Mouse (Mus musculus): ENCODE results near the gene Ep300. TPM values are rescaled to one million over a fixed set of nuclear protein-coding genes. Genes with fewer than 3 reads are reported as not detected.

Ep300 gene
- total RNA-seq (2021): 79.0 and 89.2 TPM in 2 replicates
- long read RNA-seq, partial matches to known transcripts: 2 of 6 reads
- long read RNA-seq, other reads (novel, unspliced or antisense): 3 of 6 reads

- peak; percentile 97 for DNase-seq
These were observed at the start of gene Ep300 for GRCm38 (mm10) chr15:81584913-81585745. Gene Ep300, plus strand, starts transcription at chr15:81585351.

- DNase-seq: no peak
These were observed 49.2 kb upstream of the Ep300 start for GRCm38 (mm10) chr15:81535881-81536351.

GRCm38 (mm10) chr15:81538149-81538548, 47.0 kb upstream of the Ep300 start:
- DNase-seq: no peak

GRCm38 (mm10) chr15:81539560-81539959, 45.6 kb upstream of the Ep300 start:
- DNase-seq: no peak

GRCm38 (mm10) chr15:81544916-81545315, 40.2 kb upstream of the Ep300 start:
- DNase-seq: no peak

GRCm38 (mm10) chr15:81545387-81546176, 39.6 kb upstream of the Ep300 start:
- DNase-seq: no peak

- DNase-seq: no peak
These were observed 31.7 kb upstream of the Ep300 start for GRCm38 (mm10) chr15:81553455-81553854.

GRCm38 (mm10) chr15:81554558-81555297, 30.4 kb upstream of the Ep300 start:
- DNase-seq: peak; percentile 37

GRCm38 (mm10) chr15:81555986-81556385, 29.2 kb upstream of the Ep300 start:
- no peak for DNase-seq

- no peak for DNase-seq
These were observed 23.6 kb upstream of the Ep300 start for GRCm38 (mm10) chr15:81561501-81561900.

GRCm38 (mm10) chr15:81561996-81562395, 23.2 kb upstream of the Ep300 start:
- DNase-seq: no peak

GRCm38 (mm10) chr15:81562491-81563488, 22.4 kb upstream of the Ep300 start:
- no peak for DNase-seq

GRCm38 (mm10) chr15:81568093-81568492, 17.1 kb upstream of the Ep300 start:
- DNase-seq: no peak

GRCm38 (mm10) chr15:81568592-81568991, 16.6 kb upstream of the Ep300 start:
- no peak for DNase-seq

- no peak for DNase-seq
These were observed 8.2 kb upstream of the Ep300 start for GRCm38 (mm10) chr15:81576961-81577360.

- DNase-seq: no peak
These were observed 7.4 kb upstream of the Ep300 start for GRCm38 (mm10) chr15:81577743-81578165.

GRCm38 (mm10) chr15:81584466-81584865, 685 bp upstream of the Ep300 start:
- no peak for DNase-seq

GRCm38 (mm10) chr15:81585746-81586461, 753 bp downstream of the Ep300 start:
- DNase-seq: peak; percentile 87

GRCm38 (mm10) chr15:81586466-81586865, 1.3 kb downstream of the Ep300 start:
- DNase-seq: no peak

GRCm38 (mm10) chr15:81587686-81588085, 2.5 kb downstream of the Ep300 start:
- DNase-seq: no peak
